Mouse (Mus musculus) heart, embryonic 15.5 days (tissue): ENCODE measurements around the gene Snapin. TPM values are rescaled to one million over a fixed set of nuclear protein-coding genes. Genes with fewer than 3 reads are reported as not detected.

ENCODE experiments used
- ATAC-seq: fragments of 200-750 bp; cut with Nextera tagmentation; replicated peaks from 2 replicates; pipeline ENCODE4 v1.8.0; 2017; ENCODE audit warnings: low read depth, moderate TSS enrichment; ENCODE audit not compliant: insufficient number of reproducible peaks, insufficient read depth, low FRiP score
- H3K27ac ChIP-seq: fragments of 300-500 bp; sonication (generic); 2 replicates; pipeline ENCODE4 v1.5.1; 2015; ENCODE audit warnings: mild to moderate bottlenecking, inconsistent platforms
- H3K27me3 ChIP-seq: fragments of 300-500 bp; sonication (generic); 2 replicates; pipeline ENCODE4 v1.6.1; 2015; ENCODE audit warnings: inconsistent platforms
- H3K36me3 ChIP-seq: fragments of 300-500 bp; sonication (generic); 2 replicates; pipeline ENCODE4 v1.6.1; 2015; ENCODE audit warnings: mild to moderate bottlenecking, inconsistent platforms
- H3K4me1 ChIP-seq: fragments of 300-500 bp; sonication (generic); replicated peaks from 2 replicates; pipeline ENCODE4 v1.6.1; 2015; ENCODE audit warnings: inconsistent platforms
- H3K4me2 ChIP-seq: fragments of 300-500 bp; sonication (generic); 2 replicates; pipeline ENCODE4 v1.6.1; 2015; ENCODE audit warnings: inconsistent platforms, mild to moderate bottlenecking, moderate library complexity
- H3K4me3 ChIP-seq: fragments of 300-500 bp; sonication (generic); 2 replicates; pipeline ENCODE4 v1.5.1; 2015; ENCODE audit warnings: mild to moderate bottlenecking, inconsistent platforms
- H3K9ac ChIP-seq: fragments of 300-500 bp; sonication (generic); 2 replicates; pipeline ENCODE4 v1.6.1; 2015; ENCODE audit warnings: mild to moderate bottlenecking, inconsistent platforms
- H3K9me3 ChIP-seq: fragments of 300-500 bp; sonication (generic); replicated peaks from 2 replicates; pipeline ENCODE4 v1.6.1; 2016; ENCODE audit warnings: inconsistent platforms
- WGBS: fragments of 180-500 bp; shearing (Covaris S2); methylation state at CpG from one replicate; pipeline ENCODE4 v1.1.7; 2015; ENCODE audit warnings: mixed read lengths; 5-methylcytosine and 5-hydroxymethylcytosine counted together
- polyA plus RNA-seq: library from polyadenylated mRNA; unstranded; fragments of >200 nt; fragmentation: Nextera tagmentation; extraction: Ambion mirVana; gene quantifications from 2 replicates; pipeline ENCODE4 v1.2.1, GENCODE M21; 2015

Gene Snapin
- polyA plus RNA-seq, 1 experiment from 2014 or later = 71.5 TPM

GRCm38 (mm10) chr3:90503444-90503843 is 12.6 kb upstream of the Snapin start:
- H3K4me1 ChIP-seq = peaks cover 16% of the 10 kb centered on the region
- H3K4me3 ChIP-seq = no peak overlapping the region
- no peak overlapping the region for H3K9ac ChIP-seq
- 83% methylated on average over 4 of the region's 4 CpGs for WGBS
- no peak for ATAC-seq
- H3K36me3 ChIP-seq = peaks cover 86% of the 10 kb centered on the region
- H3K27ac ChIP-seq = no peak overlapping the region
- H3K27me3 ChIP-seq = no peaks in the 10 kb centered on the region
- H3K9me3 ChIP-seq = no peaks in the 10 kb centered on the region
- no peak overlapping the region for H3K4me2 ChIP-seq

DNA sequence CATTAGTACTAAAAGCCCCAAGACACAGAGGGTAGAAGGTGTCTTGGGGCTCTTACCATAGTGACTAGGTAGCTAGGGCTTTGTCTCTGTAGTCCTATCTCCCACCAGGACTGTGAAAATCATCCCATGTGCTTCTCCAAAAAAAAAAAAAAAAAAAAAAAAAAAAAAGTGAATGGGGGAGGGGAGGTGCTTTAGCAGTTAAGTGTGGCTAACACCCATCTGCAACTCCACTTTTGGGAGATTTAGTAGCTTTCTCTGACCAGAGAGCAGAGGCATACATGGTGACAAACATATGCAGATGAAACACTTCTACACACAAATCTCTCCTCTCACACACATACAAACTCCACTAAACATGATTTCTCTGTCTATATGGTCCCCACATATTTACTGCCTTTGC is 6.8 kb upstream of the Snapin start:
- Histone ChIP-seq H3K27me3 (no peaks in the 10 kb centered on the region), H3K36me3 (peaks cover 59% of the 10 kb centered on the region), H3K4me2 (no peak overlapping the region), H3K9ac (no peak overlapping the region), H3K4me1 (no peaks in the 10 kb centered on the region), H3K9me3 (no peaks in the 10 kb centered on the region), H3K4me3 (no peak overlapping the region), H3K27ac (no peak overlapping the region)
- ATAC-seq = no peak

GRCm38 (mm10) chr3:90495850-90496525 is 5.2 kb upstream of the Snapin start:
- H3K27ac ChIP-seq = no peak overlapping the region
- no peak overlapping the region for H3K9ac ChIP-seq
- no peaks in the 10 kb centered on the region for H3K4me1 ChIP-seq
- H3K27me3 ChIP-seq = no peaks in the 10 kb centered on the region
- no peak overlapping the region for H3K4me2 ChIP-seq
- WGBS = 86% methylated on average over 7 of the region's 7 CpGs
- ATAC-seq = no peak
- H3K9me3 ChIP-seq = no peaks in the 10 kb centered on the region
- H3K4me3 ChIP-seq = no peak overlapping the region
- peaks cover 43% of the 10 kb centered on the region for H3K36me3 ChIP-seq

DNA sequence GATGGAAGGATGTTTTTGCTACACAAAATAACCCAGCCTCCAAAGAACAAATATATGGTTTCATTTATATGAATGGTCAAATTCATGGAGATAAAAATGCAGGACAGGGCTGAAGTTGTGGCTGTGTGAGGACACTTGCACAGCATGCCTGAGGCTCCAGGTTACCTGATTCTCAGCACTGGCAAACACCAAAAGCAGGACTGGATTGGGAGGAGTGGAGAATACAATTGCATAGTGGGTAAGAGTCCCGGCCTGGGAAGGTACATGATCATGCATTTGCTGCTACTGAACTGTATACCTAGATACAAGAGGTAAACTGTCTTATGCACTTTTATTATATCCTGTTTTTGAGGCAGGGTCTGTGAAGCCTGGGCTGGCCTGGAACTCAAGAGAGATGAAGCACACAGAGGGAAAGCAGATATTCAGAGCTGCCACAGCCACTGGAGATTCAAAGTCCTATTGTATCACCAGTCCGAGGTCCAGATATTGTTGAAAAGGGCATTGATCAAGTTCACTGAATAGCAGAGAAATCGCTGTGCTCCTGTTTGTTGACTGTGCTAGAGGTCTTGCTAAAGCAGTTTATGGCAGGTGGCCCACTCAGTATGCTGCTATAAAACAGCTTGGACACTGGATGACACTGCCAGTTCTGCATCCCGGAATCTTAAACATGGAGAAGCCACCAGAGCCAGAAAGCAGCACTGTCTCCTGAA is 3.2 kb upstream of the Snapin start:
- no peak overlapping the region for H3K4me3 ChIP-seq
- H3K27ac ChIP-seq = no peak overlapping the region
- H3K9ac ChIP-seq = no peak overlapping the region
- H3K27me3 ChIP-seq = no peaks in the 10 kb centered on the region
- peaks cover 34% of the 10 kb centered on the region for H3K36me3 ChIP-seq
- H3K4me2 ChIP-seq = no peak overlapping the region
- no peaks in the 10 kb centered on the region for H3K9me3 ChIP-seq
- ATAC-seq = no peak
- 67% methylated on average over 4 of the region's 4 CpGs for WGBS
- peaks cover 6% of the 10 kb centered on the region for H3K4me1 ChIP-seq

GRCm38 (mm10) chr3:90491350-90491749 is 517 bp upstream of the Snapin start:
- no peaks in the 10 kb centered on the region for H3K9me3 ChIP-seq
- H3K4me3 ChIP-seq = no peak overlapping the region
- no peak overlapping the region for H3K27ac ChIP-seq
- H3K4me1 ChIP-seq = peaks cover 6% of the 10 kb centered on the region
- no peaks in the 10 kb centered on the region for H3K27me3 ChIP-seq
- no peak for ATAC-seq
- H3K4me2 ChIP-seq = no peak overlapping the region
- H3K9ac ChIP-seq = no peak overlapping the region
- WGBS = 35% methylated on average over 2 of the region's 2 CpGs
- H3K36me3 ChIP-seq = peaks cover 32% of the 10 kb centered on the region

DNA sequence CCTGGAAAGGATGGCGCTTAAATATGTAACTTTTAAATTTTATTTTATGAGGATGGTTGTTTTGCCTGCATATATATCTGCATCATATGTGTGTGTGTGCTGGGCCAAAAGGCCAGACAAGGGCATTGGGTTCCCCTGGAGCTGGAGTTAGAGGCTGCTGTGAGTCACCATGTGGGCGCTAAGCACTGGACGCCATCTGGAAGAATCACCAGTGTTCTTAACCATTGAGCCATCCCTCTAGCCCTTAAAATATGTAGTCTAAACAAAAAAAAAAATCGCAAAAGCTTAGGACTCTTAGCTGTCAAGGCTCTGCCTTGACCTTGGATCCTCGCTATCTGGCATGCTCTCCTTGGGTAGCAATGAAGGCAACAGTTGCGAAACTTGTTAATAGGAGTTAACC is 2.3 kb downstream of the Snapin start:
- no peaks in the 10 kb centered on the region for H3K27me3 ChIP-seq
- no peak for ATAC-seq
- no peak overlapping the region for H3K4me2 ChIP-seq
- no peaks in the 10 kb centered on the region for H3K9me3 ChIP-seq
- no peak overlapping the region for H3K27ac ChIP-seq
- peaks cover 6% of the 10 kb centered on the region for H3K4me1 ChIP-seq
- 85% methylated on average over 6 of the region's 6 CpGs for WGBS
- H3K4me3 ChIP-seq = no peak overlapping the region
- H3K9ac ChIP-seq = no peak overlapping the region
- peaks cover 54% of the 10 kb centered on the region for H3K36me3 ChIP-seq

GRCm38 (mm10) chr3:90486998-90487397 is 3.8 kb downstream of the Snapin start:
- no peak for ATAC-seq
- Histone ChIP-seq H3K4me2 (no peak overlapping the region), H3K4me3 (no peak overlapping the region), H3K4me1 (peaks cover 6% of the 10 kb centered on the region), H3K27me3 (no peaks in the 10 kb centered on the region), H3K36me3 (peaks cover 68% of the 10 kb centered on the region), H3K9me3 (no peaks in the 10 kb centered on the region), H3K27ac (no peak overlapping the region), H3K9ac (no peak overlapping the region)
- WGBS = 67% methylated on average over 5 of the region's 5 CpGs

DNA sequence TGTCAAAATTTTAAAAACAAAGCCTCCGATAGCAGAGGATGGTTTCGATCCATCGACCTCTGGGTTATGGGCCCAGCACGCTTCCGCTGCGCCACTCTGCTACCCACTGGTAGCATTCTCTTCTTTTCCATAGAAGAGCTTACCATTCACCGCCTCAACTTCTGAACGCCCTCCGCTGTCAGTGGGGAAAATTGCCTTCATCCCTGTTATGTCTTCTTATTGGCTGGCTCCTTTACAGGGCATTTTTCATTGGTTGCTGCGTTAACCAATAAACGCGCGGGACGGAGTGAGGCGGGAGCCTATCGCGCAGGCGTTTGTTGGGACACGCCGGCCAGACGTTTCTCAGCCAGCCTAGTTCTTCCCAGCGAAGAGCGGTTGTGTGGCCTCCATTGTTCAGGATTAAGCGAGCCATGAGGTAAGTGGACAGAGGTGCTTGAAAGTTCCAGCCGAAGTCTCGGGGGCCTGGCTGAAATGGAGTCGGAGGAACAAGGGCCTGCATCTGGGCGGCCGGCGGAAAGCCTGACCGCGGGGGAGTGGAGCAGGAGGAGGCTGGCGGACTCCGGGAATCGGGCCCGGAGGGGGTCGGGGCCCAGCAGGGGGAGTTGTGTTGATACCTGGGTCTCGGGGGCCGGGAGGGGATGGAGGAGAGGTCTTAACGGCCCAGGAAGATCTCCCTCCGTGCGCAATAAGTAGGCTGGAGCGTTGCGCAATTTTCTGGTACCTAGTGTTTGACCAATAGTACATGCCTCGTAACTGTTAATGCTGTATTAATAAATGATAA is 14.8 kb downstream of the Snapin start, which contains the start of gene Ilf2:
Gene Ilf2, plus strand, starts transcription at position 296 of the 781 bp plus-strand sequence.
- Histone ChIP-seq H3K4me1 (peaks cover 9% of the 10 kb centered on the region), H3K9me3 (no peaks in the 10 kb centered on the region), H3K36me3 (peaks cover 27% of the 10 kb centered on the region), H3K27me3 (no peaks in the 10 kb centered on the region), H3K4me2 (peak within 1 kb of the TSS; percentile 66), H3K4me3 (peak within 1 kb of the TSS; percentile 86), H3K27ac (peak within 1 kb of the TSS; percentile 95), H3K9ac (peak within 1 kb of the TSS; percentile 89)
- WGBS = under 1% methylated on average over 45 of the region's 45 CpGs
- peak; percentile 99 for ATAC-seq

GRCm38 (mm10) chr3:90475151-90475830 is 15.5 kb downstream of the Snapin start:
- 37% methylated on average over 16 of the region's 16 CpGs for WGBS
- H3K4me2 ChIP-seq = peak overlapping the region; percentile 47
- H3K4me3 ChIP-seq = peak overlapping the region; percentile 86
- peaks cover 20% of the 10 kb centered on the region; the same call in 1 of the 2 replicates for H3K36me3 ChIP-seq
- H3K9me3 ChIP-seq = no peaks in the 10 kb centered on the region
- H3K9ac ChIP-seq = no peak overlapping the region
- H3K27me3 ChIP-seq = no peaks in the 10 kb centered on the region
- H3K27ac ChIP-seq = no peak overlapping the region
- no peak for ATAC-seq
- H3K4me1 ChIP-seq = peaks cover 9% of the 10 kb centered on the region

DNA sequence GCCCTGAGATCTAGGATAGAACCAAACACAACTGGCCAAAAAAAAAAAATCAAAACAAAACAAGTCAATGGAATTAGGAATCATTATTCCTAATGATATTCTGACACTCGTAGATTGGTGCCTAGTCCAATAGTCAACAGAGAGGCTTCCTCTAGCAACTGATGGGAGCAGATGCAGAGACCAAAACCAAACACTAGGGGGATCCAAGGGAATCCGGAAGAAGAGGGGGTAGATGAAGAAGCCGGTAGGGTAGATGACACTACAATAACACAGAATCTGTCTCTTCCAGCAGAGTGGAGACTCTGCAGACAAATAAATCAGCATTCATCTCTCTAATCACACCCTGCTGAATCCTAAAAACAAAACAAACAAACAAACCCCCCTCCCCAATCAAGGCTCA is 18.6 kb downstream of the Snapin start:
- Histone ChIP-seq H3K9me3 (no peaks in the 10 kb centered on the region), H3K36me3 (no peaks in the 10 kb centered on the region), H3K4me1 (peaks cover 6% of the 10 kb centered on the region), H3K4me3 (no peak overlapping the region), H3K27ac (no peak overlapping the region), H3K27me3 (0 out of 2 replicates have a peak, but pooled peaks cover 4% of the 10 kb centered on the region), H3K4me2 (no peak overlapping the region), H3K9ac (no peak overlapping the region)
- ATAC-seq = no peak
- WGBS = 27% methylated on average over 3 of the region's 3 CpGs
